In genomic region chr1:151154131-151154530, GRCm38 (mm10) we compare ENCODE assay signal across 23 mouse cellular contexts. TPM values are rescaled to one million over a fixed set of nuclear protein-coding genes. Genes with fewer than 3 reads are reported as not detected.
"Had no signal": no experiment of that assay in that cellular context is flagged by ENCODE, and none has a peak within 500 bp of the region (broad histone marks: within the 10 kb centered on the region; RNA-seq: fewer than 3 reads in every experiment).

No protein-coding gene starts in this region.

RNA-seq across cellular contexts. Expression of gene Gm47985, which starts 28.2 kb away (rescaled TPM):
- polyA plus RNA-seq: limb, embryonic 15.5 days; liver, adult 2 months; lung, adult 2 months; lung, embryonic 14.5 days; lung, embryonic 15.5 days; macrophage; midbrain, embryonic 15.5 days; midbrain, embryonic 16.5 days; midbrain, postnatal 0 days had no signal

RNA-seq across cellular contexts. Expression of gene Gm8947, which starts 38.0 kb away (rescaled TPM):
- polyA plus RNA-seq: limb, embryonic 10.5 days; limb, embryonic 12.5 days; limb, embryonic 13.5 days; limb, embryonic 15.5 days; liver, adult 2 months; lung, adult 2 months; lung, embryonic 16.5 days; lung, postnatal 0 days; macrophage; midbrain, embryonic 12.5 days; midbrain, embryonic 13.5 days; midbrain, embryonic 14.5 days; midbrain, embryonic 15.5 days; midbrain, embryonic 16.5 days; midbrain, postnatal 0 days had no signal

RNA-seq across cellular contexts. Expression of gene Gm47995, which starts 44.1 kb away (rescaled TPM):
- polyA plus RNA-seq: limb, embryonic 10.5 days; limb, embryonic 11.5 days; limb, embryonic 12.5 days; limb, embryonic 13.5 days; liver, adult 2 months; lung, adult 2 months; lung, embryonic 14.5 days; lung, embryonic 15.5 days; lung, embryonic 16.5 days; macrophage; midbrain, embryonic 10.5 days; midbrain, embryonic 11.5 days; midbrain, embryonic 12.5 days; midbrain, embryonic 13.5 days; midbrain, embryonic 14.5 days; midbrain, embryonic 15.5 days; midbrain, embryonic 16.5 days; midbrain, postnatal 0 days; neural tube, embryonic 11.5 days had no signal

RNA-seq across cellular contexts. Expression of gene 3110040M04Rik, which starts 49.8 kb away (rescaled TPM):
- polyA plus RNA-seq: limb, embryonic 10.5 days; limb, embryonic 11.5 days; limb, embryonic 12.5 days; limb, embryonic 13.5 days; limb, embryonic 14.5 days; limb, embryonic 15.5 days; liver, adult 2 months; lung, adult 2 months; lung, embryonic 14.5 days; lung, embryonic 15.5 days; lung, embryonic 16.5 days; lung, postnatal 0 days; macrophage; midbrain, embryonic 10.5 days; midbrain, embryonic 12.5 days; midbrain, embryonic 13.5 days; midbrain, embryonic 14.5 days; midbrain, embryonic 15.5 days; midbrain, embryonic 16.5 days; midbrain, postnatal 0 days; neural tube, embryonic 12.5 days had no signal

RNA-seq across cellular contexts. Expression of gene Gm47996, which starts 55.8 kb away (rescaled TPM):
- polyA plus RNA-seq: limb, embryonic 12.5 days; limb, embryonic 13.5 days; liver, adult 2 months; lung, adult 2 months; lung, embryonic 14.5 days; lung, embryonic 15.5 days; lung, embryonic 16.5 days; lung, postnatal 0 days; macrophage; midbrain, embryonic 11.5 days; midbrain, embryonic 13.5 days; midbrain, embryonic 14.5 days; midbrain, embryonic 15.5 days; midbrain, embryonic 16.5 days; midbrain, postnatal 0 days; neural tube, embryonic 11.5 days; neural tube, embryonic 12.5 days had no signal
